Mouse (Mus musculus): ENCODE data around the gene Nkd1.

The Nkd1 gene

DNA sequence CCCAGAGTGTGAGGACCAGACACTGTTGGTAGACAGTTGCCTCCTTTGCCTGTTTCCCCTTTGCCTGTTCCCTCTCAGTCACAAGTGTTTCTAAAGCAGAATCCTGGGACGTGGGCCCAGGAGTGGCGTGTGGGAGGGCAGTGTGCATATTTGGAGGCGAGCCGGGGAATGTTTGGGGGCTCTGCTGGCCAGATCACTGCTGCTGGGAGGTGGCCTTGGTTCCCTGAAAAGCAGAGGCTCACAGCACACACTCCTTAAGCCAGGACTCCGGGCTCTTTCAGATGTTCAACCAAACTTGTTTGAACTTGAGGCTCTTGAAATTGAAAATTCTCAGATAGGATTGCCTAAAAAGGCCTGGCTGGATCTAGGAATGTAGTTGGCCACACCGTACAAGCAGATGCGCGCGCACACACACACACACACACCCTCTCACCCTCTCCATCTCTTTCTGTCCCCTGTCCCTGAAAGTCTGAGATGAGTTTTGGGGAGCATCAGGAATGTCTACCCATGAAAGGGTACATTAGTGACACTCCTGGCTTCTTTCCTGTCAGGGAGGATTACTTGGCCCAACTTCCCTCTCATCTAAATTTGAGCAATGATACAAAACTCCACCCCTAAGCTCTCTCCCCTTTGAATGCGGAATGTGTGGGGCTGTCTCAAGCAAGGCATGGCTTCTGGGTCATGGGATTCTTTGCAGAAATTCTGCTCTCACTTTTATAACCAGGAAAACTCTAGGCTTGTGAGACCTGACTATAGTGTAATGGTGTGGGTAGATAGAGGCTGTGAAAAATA lies 55.4 kb downstream of the Nkd1 start:
- no peak for DNase-seq

GRCm38 (mm10) chr8:88577666-88578065 lies 56.5 kb downstream of the Nkd1 start:
- DNase-seq = no peak

DNA sequence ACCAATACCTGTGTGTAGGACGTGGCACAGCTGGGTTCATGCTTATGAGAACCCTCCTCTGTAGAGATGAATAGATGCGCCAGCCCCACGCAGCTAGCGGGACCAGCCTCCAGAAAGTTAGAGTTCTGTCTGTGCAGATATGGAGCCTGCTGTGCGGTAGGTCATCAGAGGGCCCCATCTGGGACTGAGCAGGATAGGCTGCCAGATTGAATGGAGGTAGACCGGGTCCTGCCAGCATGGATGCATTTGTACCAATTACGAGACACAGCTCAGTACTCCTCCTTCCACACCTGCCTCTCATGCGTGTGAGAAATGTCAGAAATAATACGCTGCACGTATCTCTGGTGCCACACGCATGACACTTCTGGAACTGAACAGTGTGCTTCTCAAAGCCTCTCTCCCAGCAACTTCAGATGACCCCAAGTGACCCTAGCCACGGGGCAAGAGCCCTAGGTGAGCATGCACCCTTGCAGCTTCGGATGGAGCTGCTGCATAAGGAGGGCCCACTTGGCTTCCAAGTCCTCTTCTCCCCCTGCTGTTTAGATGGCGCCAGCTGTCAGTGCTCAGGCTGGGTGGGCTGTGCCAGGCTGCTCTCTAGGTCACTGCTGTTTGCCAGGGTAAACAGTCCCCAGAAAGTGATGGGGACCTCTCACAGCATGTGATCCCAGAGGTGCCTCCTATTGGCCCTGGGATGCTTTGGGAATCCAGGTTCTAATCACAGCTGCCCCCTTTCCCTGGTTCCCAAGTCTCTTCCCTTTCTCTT lies 57.4 kb downstream of the Nkd1 start:
- no peak for DNase-seq

- DNase-seq = no peak
These were observed 58.1 kb downstream of the Nkd1 start for GRCm38 (mm10) chr8:88579246-88579645.

DNA sequence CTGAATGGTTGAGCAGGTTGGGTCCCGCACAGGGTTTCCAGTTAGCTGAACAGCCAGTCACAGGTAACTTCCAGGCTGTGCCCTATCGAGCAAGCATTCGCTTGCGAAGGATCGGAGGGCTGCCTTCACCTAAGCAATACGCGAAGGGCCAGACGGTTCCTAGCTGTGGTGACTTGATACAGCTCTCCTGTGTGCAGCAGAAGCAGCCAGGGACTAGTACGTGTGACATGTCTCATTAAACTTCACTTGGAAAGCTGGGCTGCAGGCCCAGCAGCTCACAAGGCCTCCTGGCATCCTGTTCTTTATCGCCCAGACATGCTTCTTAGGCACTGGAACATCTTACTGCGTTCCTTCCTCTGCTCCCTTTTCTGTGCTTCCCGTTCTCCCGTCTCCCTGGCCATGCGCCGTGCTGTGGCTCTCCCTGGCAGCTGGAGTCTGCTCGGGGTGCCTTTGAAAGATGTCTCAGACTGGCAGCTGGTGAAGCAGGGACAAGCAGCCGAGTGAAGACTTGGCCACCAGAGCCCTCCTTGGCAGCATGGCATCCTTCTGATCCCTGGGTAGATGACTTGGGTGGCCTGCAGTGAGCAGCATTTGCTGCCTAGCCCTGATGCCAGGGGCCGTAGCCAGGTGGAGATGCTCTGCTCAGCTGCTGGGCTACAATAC lies 58.6 kb downstream of the Nkd1 start:
- no peak for DNase-seq

GRCm38 (mm10) chr8:88580785-88581184 lies 59.6 kb downstream of the Nkd1 start:
- peak; percentile 51 to 62 for DNase-seq

DNA sequence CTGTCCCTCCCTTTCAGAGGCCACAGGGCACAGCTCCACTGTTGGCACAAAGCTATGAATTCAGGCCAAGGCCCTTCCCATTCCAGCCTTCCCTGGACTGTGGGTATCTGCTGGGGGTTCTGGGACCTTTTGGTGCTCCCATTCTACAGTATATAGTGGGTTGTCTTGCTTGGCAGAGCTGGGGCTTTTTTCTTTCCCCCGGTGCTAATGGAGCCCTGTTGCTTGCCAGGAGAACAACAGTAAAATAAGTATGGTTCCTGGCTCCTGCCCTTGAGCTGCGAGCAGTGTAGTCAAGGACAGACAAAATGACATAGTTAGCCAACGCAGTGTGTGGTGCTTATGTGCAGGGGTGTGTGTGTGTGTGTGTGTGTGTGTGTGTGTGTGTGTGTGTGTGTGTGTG lies 62.7 kb downstream of the Nkd1 start:
- no peak for DNase-seq

- no peak for DNase-seq
These were observed 67.2 kb downstream of the Nkd1 start for GRCm38 (mm10) chr8:88588205-88588889.

- no peak for DNase-seq
These were observed 69.1 kb downstream of the Nkd1 start for GRCm38 (mm10) chr8:88590226-88590625.

DNA sequence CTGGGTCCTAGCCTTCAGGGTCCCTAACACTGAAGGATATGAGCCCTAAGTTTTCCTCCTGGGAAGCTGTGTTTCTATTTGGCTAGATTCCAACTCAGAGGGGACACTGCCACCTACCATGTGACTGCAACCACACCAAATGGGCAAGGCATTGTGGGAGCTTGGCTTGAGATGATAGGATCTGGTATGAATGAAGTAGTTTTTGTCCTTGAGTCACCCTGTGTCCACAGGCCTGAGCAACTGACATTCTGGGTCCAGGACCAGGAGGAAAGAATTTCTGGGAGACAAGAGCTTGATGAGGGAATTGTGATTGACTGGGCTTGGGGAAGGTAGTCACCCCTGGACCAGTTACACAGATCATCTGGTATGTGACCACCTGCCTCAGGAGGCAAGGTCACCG lies 72.8 kb downstream of the Nkd1 start:
- no peak for DNase-seq

DNA sequence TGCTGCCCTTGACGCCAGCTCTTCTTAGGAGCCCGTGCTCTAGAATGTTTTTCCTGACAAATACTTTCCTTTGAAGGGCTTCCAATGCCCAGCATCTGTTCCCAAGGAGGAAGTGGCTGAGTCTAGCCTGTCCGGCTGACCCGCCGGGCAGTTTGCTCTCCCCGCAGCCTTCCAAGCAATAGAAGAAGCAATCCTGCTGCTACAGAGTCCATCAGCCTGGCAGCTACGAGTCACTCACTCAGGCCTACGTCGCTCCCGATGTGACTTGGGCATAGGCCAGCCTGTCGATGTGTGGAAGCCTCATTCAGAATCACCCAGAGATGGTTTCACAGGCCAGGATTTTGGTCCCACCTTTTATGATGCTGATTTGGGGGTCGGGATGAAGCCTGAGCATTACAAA lies 74.9 kb downstream of the Nkd1 start:
- no peak for DNase-seq

GRCm38 (mm10) chr8:88598578-88598977 lies 77.4 kb downstream of the Nkd1 start:
- DNase-seq = no peak

DNA sequence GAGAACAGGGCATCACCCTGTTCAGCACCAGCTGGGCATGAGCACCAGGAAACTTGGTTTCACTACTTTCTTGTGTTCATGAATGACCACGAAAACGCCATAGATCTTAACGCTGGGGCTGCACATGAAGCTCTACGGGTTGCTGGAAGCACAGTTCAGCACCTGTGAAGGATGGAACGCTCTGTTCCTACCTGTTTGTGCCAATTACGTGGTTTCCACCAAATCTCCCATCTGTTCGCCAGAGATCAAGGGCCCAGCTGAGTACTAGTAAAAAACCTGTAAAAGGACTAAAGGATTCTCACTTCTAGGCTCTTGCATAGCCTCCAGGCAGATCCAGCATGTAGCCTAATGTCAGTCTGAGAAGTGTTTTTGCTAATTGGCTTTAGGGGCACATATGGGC lies 78.3 kb downstream of the Nkd1 start:
- DNase-seq = no peak

DNA sequence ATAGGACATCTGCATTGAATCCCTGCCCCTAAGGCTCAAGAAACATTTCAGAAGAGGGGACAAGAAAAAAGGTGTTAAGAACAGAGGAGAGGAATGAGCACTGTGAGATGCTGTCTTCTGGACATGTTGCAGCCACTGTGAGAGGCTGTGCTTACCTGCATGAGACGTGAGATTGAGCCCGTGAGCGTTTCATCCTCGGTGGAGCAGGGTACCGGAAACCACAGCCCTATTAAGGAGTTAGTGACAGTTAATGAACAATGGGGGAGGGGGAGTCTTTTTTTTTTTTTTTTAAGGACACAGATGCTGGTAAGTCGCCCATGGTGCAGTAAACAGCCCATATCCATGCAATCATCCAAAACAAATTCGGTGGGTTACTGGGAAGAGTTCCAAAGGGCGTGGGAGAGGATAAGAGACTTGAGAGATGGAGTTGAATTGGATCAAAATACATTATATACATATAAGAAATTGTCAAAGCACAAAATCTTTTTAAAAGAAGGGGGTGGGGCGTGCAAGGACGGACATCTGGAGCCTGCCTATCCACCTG lies 82.4 kb downstream of the Nkd1 start:
- DNase-seq = no peak

GRCm38 (mm10) chr8:88604065-88605038 lies 83.2 kb downstream of the Nkd1 start:
- DNase-seq = peak in 1 of 2 experiments; percentile 28

GRCm38 (mm10) chr8:88605361-88606040 lies 84.3 kb downstream of the Nkd1 start:
- DNase-seq = no peak

GRCm38 (mm10) chr8:88609036-88609435 lies 87.9 kb downstream of the Nkd1 start:
- DNase-seq = no peak

DNA sequence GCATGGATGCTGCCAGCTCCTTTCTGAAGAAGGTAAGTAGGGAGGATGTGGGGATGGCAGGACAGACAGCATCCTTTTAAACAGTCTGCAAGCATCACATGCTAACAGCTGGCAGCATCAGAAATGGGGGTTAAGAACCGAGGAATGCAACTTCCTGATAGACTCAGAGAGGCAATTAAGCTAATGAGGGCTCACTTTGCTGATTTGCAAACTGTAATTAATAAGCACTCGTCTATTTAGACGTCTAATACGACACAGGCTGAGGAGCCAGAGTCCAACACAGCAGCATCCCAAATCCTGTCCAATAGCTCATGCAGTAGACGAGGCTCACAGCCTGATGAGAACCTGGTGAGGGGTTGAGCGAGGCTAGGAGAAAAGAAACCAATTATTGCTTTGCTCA lies 89.1 kb downstream of the Nkd1 start:
- DNase-seq = no peak

GRCm38 (mm10) chr8:88614981-88615380 lies 93.8 kb downstream of the Nkd1 start:
- no peak for DNase-seq

DNA sequence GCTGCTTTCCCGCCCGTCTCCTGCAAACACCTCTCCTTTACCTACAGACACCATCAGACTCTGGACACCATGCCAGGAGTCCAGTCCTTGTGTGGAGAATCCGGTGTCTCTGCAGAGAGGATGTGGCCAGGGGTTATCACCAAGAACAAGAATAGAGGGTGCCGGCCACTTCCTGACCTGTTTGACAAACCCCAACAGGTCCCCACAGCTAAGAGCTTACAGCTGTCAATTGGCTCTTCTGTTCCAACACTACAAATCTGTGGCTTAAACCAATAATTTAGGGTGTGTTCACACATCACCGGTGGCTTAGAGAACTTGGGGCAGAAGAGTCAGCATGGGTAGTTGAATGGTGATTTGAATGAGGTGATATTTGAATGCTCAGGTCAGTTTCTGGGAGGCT lies 97.5 kb downstream of the Nkd1 start:
- DNase-seq = no peak

DNA sequence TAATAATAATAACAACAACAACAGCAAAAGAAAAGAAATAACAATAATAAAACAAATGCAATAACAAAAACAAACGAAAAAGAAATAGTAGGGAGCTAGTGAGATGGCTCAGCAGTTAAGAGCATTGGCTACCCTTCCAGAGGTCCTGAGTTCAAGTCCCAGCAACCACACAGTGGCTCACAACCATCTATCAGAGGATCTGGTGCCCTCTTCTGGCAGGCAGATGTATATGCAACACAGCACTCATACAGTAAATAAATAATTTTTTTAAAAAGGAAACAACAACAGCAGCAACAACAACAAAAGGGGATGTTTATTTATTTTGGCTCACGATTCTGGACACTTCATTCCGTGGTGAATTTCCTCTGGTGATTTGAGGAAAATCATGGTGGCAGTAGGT lies 98.4 kb downstream of the Nkd1 start:
- DNase-seq = peak; percentile 61
